Mouse (Mus musculus): ENCODE data around the gene Lhb.

DNA sequence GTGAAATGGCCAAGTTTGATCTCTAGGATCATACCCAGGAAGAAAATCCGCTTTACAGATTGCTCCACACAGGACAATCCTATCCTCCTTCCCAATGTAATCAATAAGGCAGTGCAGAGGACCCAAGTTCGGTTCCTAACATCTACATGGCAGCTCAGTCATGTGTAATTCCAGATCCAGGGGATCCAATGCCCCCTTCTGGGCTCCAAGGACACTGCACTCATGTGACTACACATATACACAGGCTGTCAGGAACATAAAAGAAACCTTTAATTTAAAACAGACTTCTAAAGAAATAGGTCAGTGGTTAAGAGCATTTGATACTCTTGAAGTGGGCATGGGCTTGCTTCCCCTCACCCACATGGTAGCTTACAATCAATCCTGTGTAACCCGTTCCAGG lies 34.5 kb upstream of the Lhb start:
- TF ChIP-seq POLR2A (IDR thresholded peaks at IDR 0.05; ENCODE audit: low read depth, low read length): no peak
- no peak for TF ChIP-seq CTCF (IDR thresholded peaks at IDR 0.05; ENCODE audit: borderline replicate concordance, insufficient read depth, low read length)
